Mouse (Mus musculus) spleen, adult 2 months (tissue): ENCODE data around the gene Tacc3.

Experiments used
- CTCF ChIP-seq: fragments of 200-500 bp; IDR thresholded peaks from 2 replicates; pipeline ENCODE4 v1.5.1; 2011; ENCODE audit warnings: mild to moderate bottlenecking, inconsistent platforms; ENCODE audit not compliant: insufficient read depth, insufficient read length, insufficient replicate concordance; ENCODE audit errors: extremely low read depth
- POLR2A ChIP-seq: fragments of 200-500 bp; IDR thresholded peaks from 2 replicates; pipeline ENCODE4 v1.6.1; 2011; ENCODE audit warnings: low read depth, low read length, inconsistent platforms

DNA sequence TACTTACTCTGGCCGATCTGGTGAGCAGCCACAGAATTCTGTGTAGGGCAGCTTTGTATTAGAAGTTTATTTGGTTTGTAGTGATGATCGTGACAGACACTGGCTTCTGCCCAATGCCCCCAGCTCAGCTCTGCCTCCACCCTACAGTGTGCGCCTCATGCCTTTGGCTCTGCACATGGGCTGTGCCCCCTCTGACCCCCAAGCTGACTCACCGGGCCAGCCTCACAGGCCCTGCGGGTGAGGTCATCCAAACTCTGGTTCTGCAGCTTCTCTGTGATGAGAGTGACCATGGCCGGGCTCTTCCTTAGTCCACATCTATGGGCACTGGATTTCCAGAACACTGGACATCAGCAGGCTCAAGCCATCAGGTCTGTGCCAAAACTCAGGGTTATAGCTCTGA lies 43.5 kb upstream of the Tacc3 start:
- TF ChIP-seq CTCF (no peak), POLR2A (no peak)
